Mouse (Mus musculus): ENCODE measurements around the gene Zfp1.

- TF ChIP-seq CTCF (IDR thresholded peaks at IDR 0.05; ENCODE audit: low read depth): no peak
- no peak for TF ChIP-seq EP300 (IDR thresholded peaks at IDR 0.05; ENCODE audit: low read depth)
These were observed 35.8 kb upstream of the Zfp1 start for GRCm38 (mm10) chr8:111607414-111607813.

Measured in heart, postnatal 0 days (tissue).